Mouse (Mus musculus): ENCODE data around the gene Psg16. TPM values are rescaled to one million over a fixed set of nuclear protein-coding genes. Genes with fewer than 3 reads are reported as not detected.
"Not testable (repeated sequence)": the region's sequence is repeated elsewhere in the genome, so short reads cannot be mapped to it uniquely, and the experiment has no call there.

Psg16 gene
- total RNA-seq, 2 experiments from 2014 or later = 3.4 TPM

- no peak for DNase-seq (ENCODE audit: low spot score in 2 of 2)
These were observed 16.3 kb downstream of the Psg16 start for GRCm38 (mm10) chr7:17090058-17090585.

- DNase-seq (ENCODE audit: low spot score in 2 of 2) = no peak
These were observed 17.4 kb downstream of the Psg16 start for GRCm38 (mm10) chr7:17091280-17091679.

GRCm38 (mm10) chr7:17101631-17102030, 27.8 kb downstream of the Psg16 start:
- DNase-seq (ENCODE audit: low spot score in 2 of 2) = not testable (repeated sequence)

- no peak for DNase-seq (ENCODE audit: low spot score in 2 of 2)
These were observed 61.5 kb downstream of the Psg16 start for GRCm38 (mm10) chr7:17135307-17135706.

- no peak for DNase-seq (ENCODE audit: low spot score in 2 of 2)
These were observed 76.1 kb downstream of the Psg16 start, which contains the start of gene Ceacam3 for GRCm38 (mm10) chr7:17149931-17150330. Ceacam3 (plus strand) TSS chr7:17150282.

- DNase-seq (ENCODE audit: low spot score in 2 of 2) = peak in 1 of 2 experiments; percentile 1
These were observed 81.8 kb downstream of the Psg16 start for GRCm38 (mm10) chr7:17155634-17156033.

- no peak for DNase-seq (ENCODE audit: low spot score in 2 of 2)
These were observed 83.2 kb downstream of the Psg16 start for GRCm38 (mm10) chr7:17156885-17157677.

- peak in 1 of 2 experiments; percentile 0 for DNase-seq (ENCODE audit: low spot score in 2 of 2)
These were observed 85.2 kb downstream of the Psg16 start for GRCm38 (mm10) chr7:17159011-17159410.

- DNase-seq (ENCODE audit: low spot score in 2 of 2) = no peak
These were observed 98.0 kb downstream of the Psg16 start for GRCm38 (mm10) chr7:17171827-17172226.

Other genes starting within 250 kb of the Psg16 start
- 1 to 10 TPM; 6.8 to 9.1 TPM for gene Prkd2, start 231.1 kb upstream of the Psg16 start, total RNA-seq (2021)
- 100 to 1,000 TPM; 115 to 120 TPM for gene Dact3, start 198.7 kb upstream of the Psg16 start, total RNA-seq (2021)
- 1 to 10 TPM; 1.5 to 1.9 TPM for gene Gng8, start 182.3 kb upstream of the Psg16 start, total RNA-seq (2021)
- gene Ptgir, start 167.6 kb upstream of the Psg16 start, total RNA-seq (2021) = under 1 TPM in 1 of 2 experiments, not detected in 1; 0.28 TPM
- 1,000 to 10,000 TPM; 2,318 to 2,416 TPM for gene Calm3, start 149.9 kb upstream of the Psg16 start, total RNA-seq (2021)
- 100 to 1,000 TPM; 240 to 246 TPM for gene Pnmal2, start 129.4 kb upstream of the Psg16 start, total RNA-seq (2021)
- 10 to 100 TPM; 72.5 to 74.5 TPM for gene Pnmal1, start 114.4 kb upstream of the Psg16 start, total RNA-seq (2021)
- gene Gm42372, start 91.0 kb upstream of the Psg16 start, total RNA-seq (2021) = 10 to 100 TPM; 46.2 to 49.3 TPM
- 1 to 10 TPM; 3.0 to 3.1 TPM for gene Ccdc8, start 81.3 kb upstream of the Psg16 start, total RNA-seq (2021)
- 100 to 1,000 TPM; 149 to 163 TPM for gene Ppp5c, start 46.1 kb upstream of the Psg16 start, total RNA-seq (2021)
- 10 to 100 TPM; 13.7 to 18.7 TPM for gene Hif3a, start 11.6 kb upstream of the Psg16 start, total RNA-seq (2021)
- gene Ceacam3, start 76.2 kb downstream of the Psg16 start, total RNA-seq (2021) = under 1 TPM in 1 of 2 experiments, not detected in 1; 0.14 TPM
- gene Psg29, start 129.4 kb downstream of the Psg16 start, total RNA-seq (2021) = not detected

All from layer of hippocampus, postnatal 14 days (tissue).